Mouse (Mus musculus): ENCODE measurements around the gene Slc34a3.
"Not testable (repeated sequence)": the region's sequence is repeated elsewhere in the genome, so short reads cannot be mapped to it uniquely, and the experiment has no call there.

DNA sequence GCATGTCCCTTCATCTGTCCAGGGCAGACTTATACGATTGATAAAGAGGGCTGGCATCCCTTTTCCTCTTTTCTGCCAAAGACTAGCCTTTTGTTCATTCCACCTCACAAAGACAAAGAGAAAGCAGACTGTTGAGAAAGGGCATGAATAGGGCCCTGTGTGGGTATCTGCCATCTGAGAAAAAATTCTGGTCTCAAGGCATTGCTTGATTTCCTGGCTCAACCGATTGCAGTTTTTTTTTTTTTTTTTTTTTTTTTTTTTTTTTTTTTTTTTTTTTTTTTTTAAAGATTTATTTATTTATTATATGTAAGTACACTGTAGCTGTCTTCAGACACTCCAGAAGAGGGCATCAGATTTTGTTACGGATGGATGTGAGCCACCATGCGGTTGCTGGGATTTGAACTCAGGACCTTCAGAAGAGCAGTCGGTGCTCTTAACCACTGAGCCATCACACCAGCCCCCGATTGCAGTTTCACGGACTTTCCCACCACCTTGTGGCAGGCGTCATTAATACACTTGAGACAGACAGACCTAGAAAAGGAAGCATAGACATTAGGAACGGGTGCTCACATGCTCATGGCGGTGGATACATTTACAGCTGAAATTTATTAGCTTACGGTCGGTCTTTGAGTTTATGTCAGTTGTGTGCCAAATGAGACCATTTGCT is 22.4 kb upstream of the Slc34a3 start:
- TF ChIP-seq CTCF (IDR thresholded peaks at IDR 0.05): peak; percentile 58
- TF ChIP-seq POLR2A (IDR thresholded peaks at IDR 0.05; ENCODE audit: insufficient read depth, low read depth, low read length): not testable (repeated sequence)
